In genomic region chr12:59218640-59219321, GRCm38 (mm10) we compare ENCODE assay signal across 8 mouse cellular contexts. TPM values are rescaled to one million over a fixed set of nuclear protein-coding genes. Genes with fewer than 3 reads are reported as not detected.
DNase-seq lines count a peak whose midpoint lies in the region; ATAC-seq and TF ChIP-seq lines count a peak whose summit lies in the region.

No protein-coding gene starts in this region.

- no peak for TF ChIP-seq CTCF in ES-Bruce4 (IDR thresholded peaks at IDR 0.05; ENCODE audit: low read depth, low read length)

- no peak for TF ChIP-seq EP300 in ES-Bruce4 (IDR thresholded peaks at IDR 0.05; ENCODE audit: insufficient read depth, low read depth, low read length)

- H3K27ac ChIP-seq in ES-Bruce4 (ENCODE audit: insufficient read depth, low read length): no peak overlapping the region
- H3K27ac ChIP-seq in heart, embryonic 16.5 days (ENCODE audit: low read length): peak overlapping the region; percentile 97

- no peaks in the 10 kb centered on the region for H3K4me1 ChIP-seq in ES-Bruce4 (ENCODE audit: control insufficient read depth, insufficient read depth, low read length)
- peaks cover 37% of the 10 kb centered on the region for H3K4me1 ChIP-seq in erythroblast, embryonic 14.5 days (ENCODE audit: control insufficient read depth)
- H3K4me1 ChIP-seq in heart, embryonic 16.5 days (ENCODE audit: control insufficient read depth, insufficient read depth, low read length): peaks cover 14% of the 10 kb centered on the region

- H3K4me2 ChIP-seq in heart, embryonic 16.5 days (ENCODE audit: low read depth, low read length): peak overlapping the region; percentile 73

- no peaks in the 10 kb centered on the region for H3K36me3 ChIP-seq in ES-Bruce4 (ENCODE audit: control insufficient read depth, insufficient read depth, low read length, poor library complexity, severe bottlenecking)
- H3K36me3 ChIP-seq in erythroblast, embryonic 14.5 days (ENCODE audit: control insufficient read depth): peaks cover 5% of the 10 kb centered on the region
- H3K36me3 ChIP-seq in heart, embryonic 16.5 days (ENCODE audit: control insufficient read depth, insufficient read depth): no peaks in the 10 kb centered on the region

- H3K27me3 ChIP-seq in ES-Bruce4 (ENCODE audit: control insufficient read depth, insufficient read depth, low read length, poor library complexity, severe bottlenecking): no peaks in the 10 kb centered on the region
- no peaks in the 10 kb centered on the region for H3K27me3 ChIP-seq in erythroblast, embryonic 14.5 days (ENCODE audit: control insufficient read depth)
- no peaks in the 10 kb centered on the region for H3K27me3 ChIP-seq in heart, embryonic 16.5 days (ENCODE audit: control insufficient read depth, insufficient read depth, low read length)

- WGBS in heart, embryonic 16.5 days: under 1% methylated on average over 68 of the region's 69 CpGs

- peak; percentile 0; the same call in 1 of the 2 replicates for ATAC-seq in heart, embryonic 16.5 days (replicated peaks; ENCODE audit: extremely low read depth, insufficient read depth, low FRiP score)

- H3K9ac ChIP-seq in ES-Bruce4 (ENCODE audit: low read depth, poor library complexity, severe bottlenecking): peak overlapping the region; percentile 60
- peak overlapping the region; percentile 85 for H3K9ac ChIP-seq in heart, embryonic 16.5 days (ENCODE audit: low read length)

- no peak for TF ChIP-seq POLR2A in ES-Bruce4 (IDR thresholded peaks at IDR 0.05; ENCODE audit: insufficient read depth, low read length)

- DNase-seq in adrenal gland, postnatal 10 days: peak; percentile 57
- DNase-seq in layer of hippocampus, adult 9-11 months: peak; percentile 42
- DNase-seq in lung, postnatal 10 days: peak; percentile 28
- peak; percentile 48 for DNase-seq in right cerebral cortex, adult 18-20 months
- no peak for DNase-seq in c-Kit-positive CD71-positive TER-119-positive erythroid progenitor cells, embryonic 14.5 days (ENCODE audit: low spot score)

- H3K4me3 ChIP-seq in ES-Bruce4 (ENCODE audit: low read depth, low read length): peak overlapping the region; percentile 83
- H3K4me3 ChIP-seq in erythroblast, embryonic 14.5 days (replicated peaks): peak overlapping the region; percentile 68
- H3K4me3 ChIP-seq in heart, embryonic 16.5 days (ENCODE audit: low read length): peak overlapping the region; percentile 85

- H3K9me3 ChIP-seq in ES-Bruce4 (replicated peaks; ENCODE audit: control insufficient read depth, insufficient read depth, low read length, poor library complexity, severe bottlenecking): no peaks in the 10 kb centered on the region
- no peaks in the 10 kb centered on the region for H3K9me3 ChIP-seq in erythroblast, embryonic 14.5 days (ENCODE audit: control insufficient read depth, low read length)
- H3K9me3 ChIP-seq in heart, embryonic 16.5 days (replicated peaks; ENCODE audit: control insufficient read depth, low read length): no peaks in the 10 kb centered on the region

RNA-seq across cellular contexts. Expression of gene Fbxo33, which starts 0.7 kb away (rescaled TPM):
- polyA plus RNA-seq in ES-Bruce4 (2011; ENCODE audit: insufficient read depth, insufficient read length, low read depth, missing spikeins): 16.9 and 20.2 TPM in 2 replicates
- total RNA-seq in adrenal gland, postnatal 10 days (2021): 10 to 100 TPM; 21.1 to 22.0 TPM
- polyA plus RNA-seq in erythroblast, embryonic 14.5 days (2012): 0.40 and 0.44 TPM in 2 replicates
- polyA plus RNA-seq in heart, embryonic 16.5 days (2015; fragmentation: Nextera tagmentation; extraction: Ambion mirVana): 4.1 and 4.7 TPM in 2 replicates
